Mouse (Mus musculus): Measurements from ENCODE around the gene Apob. TPM values are rescaled to one million over a fixed set of nuclear protein-coding genes. Genes with fewer than 3 reads are reported as not detected.

The Apob gene
- total RNA-seq, 4 experiments from 2014 or later = 0.03 TPM; not detected in 3

GRCm38 (mm10) chr12:8038081-8038730, 60.8 kb downstream of the Apob start:
- DNase-seq (ENCODE audit: low spot score) = no peak

- DNase-seq (ENCODE audit: low spot score) = peak; percentile 2
Observed at GRCm38 (mm10) chr12:8042626-8043394, 65.4 kb downstream of the Apob start.

- no peak for DNase-seq (ENCODE audit: low spot score)
Observed at GRCm38 (mm10) chr12:8047046-8047445, 69.6 kb downstream of the Apob start.

- DNase-seq (ENCODE audit: low spot score) = no peak
Observed at GRCm38 (mm10) chr12:8047789-8048309, 70.4 kb downstream of the Apob start.

GRCm38 (mm10) chr12:8056001-8056640, 78.7 kb downstream of the Apob start:
- no peak for DNase-seq (ENCODE audit: low spot score)

GRCm38 (mm10) chr12:8059576-8059975, 82.1 kb downstream of the Apob start:
- DNase-seq (ENCODE audit: low spot score) = peak; percentile 42

- DNase-seq (ENCODE audit: low spot score) = no peak
Observed at GRCm38 (mm10) chr12:8063363-8064065, 86.1 kb downstream of the Apob start.

Other genes with a start within 250 kb of the Apob start
- gene Ldah, start 230.5 kb downstream of the Apob start, total RNA-seq (2022) = 10 to 100 TPM; 22.5 to 30.8 (median 28.1) TPM

Data from heart, adult 8-10 months (tissue).